Mouse (Mus musculus) stomach, embryonic 16.5 days (tissue): ENCODE data around the gene Pln. TPM values are rescaled to one million over a fixed set of nuclear protein-coding genes. Genes with fewer than 3 reads are reported as not detected.

Experiments
- polyA plus RNA-seq: library from polyadenylated mRNA; unstranded; fragments of >200 nt; fragmentation: Nextera tagmentation; extraction: Ambion mirVana; gene quantifications from 2 replicates; pipeline ENCODE4 v1.2.1, GENCODE M21; 2015

Gene Pln
- polyA plus RNA-seq, 1 experiment from 2014 or later = 8.1 TPM

Other genes starting within 250 kb of the Pln start
- 2.7 and 3.1 TPM in 2 replicates for gene Cep85l, start 42.3 kb downstream of the Pln start, polyA plus RNA-seq